Mouse (Mus musculus) midbrain, embryonic 12.5 days (tissue): ENCODE data around the gene Trim40. TPM values are rescaled to one million over a fixed set of nuclear protein-coding genes. Genes with fewer than 3 reads are reported as not detected.

ENCODE experiments used
- ATAC-seq: fragments of 200-750 bp; cut with Nextera tagmentation; 2 replicates; pipeline ENCODE4 v1.8.0; 2017; ENCODE audit warnings: low read depth, moderate TSS enrichment, moderate library complexity; ENCODE audit not compliant: low FRiP score
- H3K27ac ChIP-seq: fragments of 300-500 bp; sonication (generic); replicated peaks from 2 replicates; pipeline ENCODE4 v1.5.1; 2016; ENCODE audit warnings: mild to moderate bottlenecking
- H3K27me3 ChIP-seq: fragments of 300-500 bp; sonication (generic); 2 replicates; pipeline ENCODE4 v1.6.1; 2016; ENCODE audit warnings: mild to moderate bottlenecking
- H3K36me3 ChIP-seq: fragments of 300-500 bp; sonication (generic); 2 replicates; pipeline ENCODE4 v1.6.1; 2016
- H3K4me1 ChIP-seq: fragments of 300-500 bp; sonication (generic); 2 replicates; pipeline ENCODE4 v1.6.1; 2016
- H3K4me2 ChIP-seq: fragments of 300-500 bp; sonication (generic); replicated peaks from 2 replicates; pipeline ENCODE4 v1.6.1; 2016; ENCODE audit warnings: mild to moderate bottlenecking, moderate library complexity
- H3K4me3 ChIP-seq: fragments of 300-500 bp; sonication (generic); 2 replicates; pipeline ENCODE4 v1.5.1; 2016; ENCODE audit warnings: mild to moderate bottlenecking
- H3K9ac ChIP-seq: fragments of 300-500 bp; sonication (generic); replicated peaks from 2 replicates; pipeline ENCODE4 v1.6.1; 2016; ENCODE audit warnings: mild to moderate bottlenecking, moderate library complexity
- H3K9me3 ChIP-seq: fragments of 300-500 bp; sonication (generic); 2 replicates; pipeline ENCODE4 v1.6.1; 2016; ENCODE audit warnings: mild to moderate bottlenecking
- WGBS: fragments of 180-500 bp; shearing (Covaris S2); methylation state at CpG from one replicate; pipeline ENCODE4 v1.1.7; 2016; 5-methylcytosine and 5-hydroxymethylcytosine counted together
- polyA plus RNA-seq: library from polyadenylated mRNA; unstranded; fragments of >200 nt; fragmentation: Nextera tagmentation; extraction: Ambion mirVana; gene quantifications from 2 replicates; pipeline ENCODE4 v1.2.1, GENCODE M21; 2016

Gene Trim40
- polyA plus RNA-seq, 1 experiment from 2014 or later = not detected

DNA sequence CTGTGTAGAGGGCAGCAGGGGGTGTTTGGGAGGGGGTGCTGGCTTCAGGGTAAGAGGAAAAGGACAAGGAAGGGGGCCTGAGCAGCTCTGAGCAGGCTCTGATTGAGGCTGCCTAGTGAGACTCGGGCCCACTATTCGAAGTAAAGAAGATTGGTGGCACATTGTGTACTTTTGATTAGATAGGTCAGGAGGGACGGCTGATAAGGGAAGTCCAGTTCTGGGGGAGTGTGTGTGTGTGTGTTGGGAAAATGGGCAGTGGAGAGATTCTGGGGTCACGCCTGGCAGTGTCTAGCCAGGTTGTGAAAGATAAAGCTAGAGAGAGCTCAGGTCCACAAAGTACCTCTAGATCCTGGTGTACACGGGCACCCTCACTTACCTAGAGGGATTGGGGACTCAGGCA, 38.3 kb downstream of the Trim40 start:
- no peak for ATAC-seq
- WGBS = 96% methylated on average over 5 of the region's 5 CpGs
- H3K36me3 ChIP-seq = peaks cover 68% of the 10 kb centered on the region

DNA sequence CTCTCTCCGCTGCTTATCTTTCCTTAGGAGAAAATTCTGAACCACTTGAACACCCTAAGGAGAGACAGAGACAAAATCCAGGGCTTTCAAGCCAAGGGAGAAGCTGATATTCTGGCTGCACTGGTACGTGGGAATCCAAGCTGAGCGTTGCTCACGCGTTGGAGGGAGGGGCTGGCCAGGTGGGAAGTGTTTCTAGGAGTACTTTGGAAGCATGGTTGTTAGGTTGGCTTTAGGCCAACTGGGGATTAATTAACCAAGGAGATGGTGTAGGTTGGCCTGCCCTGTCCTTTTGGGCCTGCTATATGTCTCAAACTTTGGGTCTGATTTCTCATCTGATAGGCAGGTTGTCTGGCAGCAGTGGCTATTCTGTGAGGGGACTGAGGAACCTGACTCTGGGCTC, 38.7 kb downstream of the Trim40 start:
- Histone ChIP-seq H3K4me3 (no peak overlapping the region), H3K27me3 (no peaks in the 10 kb centered on the region), H3K4me1 (no peaks in the 10 kb centered on the region), H3K36me3 (peaks cover 66% of the 10 kb centered on the region), H3K9ac (no peak overlapping the region), H3K4me2 (no peak overlapping the region), H3K27ac (no peak overlapping the region), H3K9me3 (no peaks in the 10 kb centered on the region)
- 95% methylated on average over 5 of the region's 5 CpGs for WGBS
- no peak for ATAC-seq

More for the DNA sequence above, 38.3 kb downstream of the Trim40 start:
- H3K4me1 ChIP-seq = no peaks in the 10 kb centered on the region
- no peak overlapping the region for H3K4me3 ChIP-seq
- H3K27me3 ChIP-seq = no peaks in the 10 kb centered on the region
- H3K9me3 ChIP-seq = no peaks in the 10 kb centered on the region
- no peak overlapping the region for H3K4me2 ChIP-seq
- H3K9ac ChIP-seq = no peak overlapping the region
- no peak overlapping the region for H3K27ac ChIP-seq

DNA sequence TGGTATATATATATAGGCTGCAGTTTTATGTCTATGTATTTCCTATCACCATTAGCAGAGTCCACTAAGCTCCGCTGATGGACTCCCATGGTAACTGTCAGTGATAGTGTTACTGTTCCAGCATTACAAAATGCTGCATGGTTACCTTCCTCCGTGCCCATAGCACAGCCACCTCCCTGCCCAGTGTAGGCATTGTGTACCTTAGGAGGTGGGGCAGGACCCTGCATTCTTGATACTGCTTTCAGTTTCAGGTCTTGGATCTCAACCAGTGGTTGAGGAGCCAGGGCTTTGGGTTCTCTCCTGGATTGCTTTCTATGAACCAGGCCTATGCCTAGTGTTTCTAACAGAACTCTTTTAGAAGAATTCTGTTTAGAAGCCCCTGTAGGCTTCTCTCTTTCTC, 39.9 kb downstream of the Trim40 start:
- no peak overlapping the region for H3K4me2 ChIP-seq
- no peaks in the 10 kb centered on the region for H3K4me1 ChIP-seq
- no peak overlapping the region for H3K9ac ChIP-seq
- H3K4me3 ChIP-seq = no peak overlapping the region
- ATAC-seq = no peak
- H3K9me3 ChIP-seq = no peaks in the 10 kb centered on the region
- H3K27ac ChIP-seq = no peak overlapping the region
- no peaks in the 10 kb centered on the region for H3K27me3 ChIP-seq
- H3K36me3 ChIP-seq = peaks cover 54% of the 10 kb centered on the region
- WGBS = 97% methylated on average over 2 of the region's 2 CpGs

DNA sequence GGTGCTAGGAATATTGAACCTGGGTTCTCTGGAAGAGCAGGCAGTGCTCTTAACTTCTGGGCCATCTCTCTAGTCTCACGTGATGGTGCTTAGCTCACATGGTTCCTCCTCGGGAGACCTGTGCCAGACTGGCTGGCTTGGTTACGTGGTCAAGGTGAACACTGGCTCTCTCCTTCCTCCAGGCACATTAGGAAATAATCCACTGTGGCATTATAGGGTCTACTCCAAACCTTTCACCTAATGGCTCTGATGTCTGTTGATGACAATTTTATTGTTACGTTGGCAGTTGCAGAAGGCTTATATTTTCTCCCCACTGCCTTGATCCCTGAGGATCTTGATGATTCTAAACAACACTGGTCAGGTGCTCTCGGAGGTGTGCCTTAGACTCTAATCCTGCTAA, 41.0 kb downstream of the Trim40 start:
- H3K27ac ChIP-seq = no peak overlapping the region
- peaks cover 43% of the 10 kb centered on the region for H3K36me3 ChIP-seq
- H3K4me2 ChIP-seq = no peak overlapping the region
- H3K9ac ChIP-seq = no peak overlapping the region
- H3K4me1 ChIP-seq = no peaks in the 10 kb centered on the region
- H3K9me3 ChIP-seq = no peaks in the 10 kb centered on the region
- 86% methylated on average over 5 of the region's 5 CpGs for WGBS
- no peak overlapping the region for H3K4me3 ChIP-seq
- H3K27me3 ChIP-seq = no peaks in the 10 kb centered on the region
- ATAC-seq = no peak

DNA sequence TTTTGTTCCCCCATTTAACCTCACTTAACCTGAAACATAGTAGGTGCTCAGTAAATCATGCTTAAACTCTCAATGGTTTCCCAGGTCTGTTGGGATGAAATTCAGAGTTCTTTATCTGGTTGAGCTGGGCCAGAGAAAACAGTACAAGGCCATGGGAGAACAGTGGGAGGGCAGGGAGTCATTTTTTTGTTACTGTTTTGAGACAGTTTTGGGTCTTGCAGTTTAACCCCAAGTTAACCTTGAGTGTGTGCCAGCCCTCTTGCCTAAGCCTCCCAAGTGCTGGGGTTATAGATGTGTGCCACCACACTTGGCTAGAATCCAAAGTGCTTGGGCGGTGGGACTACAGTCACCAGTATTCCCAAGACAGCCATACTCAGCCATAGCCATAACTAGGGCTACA, 45.2 kb downstream of the Trim40 start:
- H3K27me3 ChIP-seq = no peaks in the 10 kb centered on the region
- no peak overlapping the region for H3K9ac ChIP-seq
- no peak for ATAC-seq
- WGBS = 100% methylated on average over 1 of the region's 1 CpGs
- H3K4me1 ChIP-seq = no peaks in the 10 kb centered on the region
- no peak overlapping the region for H3K4me3 ChIP-seq
- H3K4me2 ChIP-seq = no peak overlapping the region
- no peak overlapping the region for H3K27ac ChIP-seq
- H3K9me3 ChIP-seq = no peaks in the 10 kb centered on the region
- H3K36me3 ChIP-seq = 0 out of 2 replicates have a peak, but pooled peaks cover 7% of the 10 kb centered on the region

DNA sequence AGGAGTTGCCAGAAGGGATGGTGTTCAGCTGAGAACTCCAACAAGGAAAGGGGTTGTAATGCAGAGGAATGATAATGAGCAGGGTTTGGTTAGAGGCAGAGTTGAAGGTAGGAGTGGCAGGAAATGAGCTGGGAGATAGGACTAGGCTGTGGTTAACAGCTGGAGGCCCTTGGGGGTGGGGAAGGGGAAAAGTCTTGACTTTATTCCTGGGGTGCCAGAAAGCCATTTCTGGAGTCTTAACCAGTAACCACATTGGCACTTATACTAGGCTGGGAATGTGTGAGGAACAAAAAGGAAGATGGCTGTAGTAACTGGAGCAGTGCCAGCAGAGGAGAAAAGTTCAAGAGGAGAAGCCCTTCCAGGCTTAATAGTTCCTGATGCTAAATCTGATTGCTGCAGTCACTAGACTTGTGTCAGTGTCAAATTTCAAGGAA, 45.6 kb downstream of the Trim40 start:
- Histone ChIP-seq H3K4me1 (0 out of 2 replicates have a peak, but pooled peaks cover under 1% of the 10 kb centered on the region), H3K36me3 (0 out of 2 replicates have a peak, but pooled peaks cover 7% of the 10 kb centered on the region)
- ATAC-seq = no peak

DNA sequence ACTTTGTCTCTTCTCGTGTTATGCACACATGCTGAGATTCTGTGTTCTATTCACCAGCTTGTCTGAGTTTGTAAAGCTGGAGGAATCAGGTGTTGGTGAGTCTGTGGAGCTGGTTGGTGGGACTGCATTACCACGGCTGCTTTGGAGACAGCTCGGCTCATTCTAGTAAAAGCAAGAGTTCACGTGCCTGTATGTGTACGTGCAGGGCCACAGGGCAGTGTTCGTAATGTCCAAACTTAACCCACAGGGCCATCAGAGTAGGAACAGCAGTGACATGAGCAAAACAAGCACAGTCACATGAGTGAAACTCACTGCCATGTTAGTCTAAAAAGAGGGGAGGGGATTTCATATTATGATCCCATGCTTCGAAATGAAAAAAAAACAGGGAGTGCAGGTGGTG, 46.2 kb downstream of the Trim40 start:
- Histone ChIP-seq H3K4me3 (no peak overlapping the region), H3K4me2 (no peak overlapping the region), H3K4me1 (0 out of 2 replicates have a peak, but pooled peaks cover 4% of the 10 kb centered on the region), H3K9me3 (no peaks in the 10 kb centered on the region), H3K9ac (no peak overlapping the region; the same call in 1 of the 2 replicates), H3K27ac (no peak overlapping the region), H3K36me3 (0 out of 2 replicates have a peak, but pooled peaks cover 7% of the 10 kb centered on the region), H3K27me3 (no peaks in the 10 kb centered on the region)
- WGBS = 77% methylated on average over 7 of the region's 7 CpGs
- no peak for ATAC-seq

More for the DNA sequence above, 45.6 kb downstream of the Trim40 start:
- Histone ChIP-seq H3K27ac (no peak overlapping the region), H3K9me3 (no peaks in the 10 kb centered on the region), H3K4me3 (no peak overlapping the region), H3K27me3 (no peaks in the 10 kb centered on the region), H3K9ac (no peak overlapping the region), H3K4me2 (no peak overlapping the region)

DNA sequence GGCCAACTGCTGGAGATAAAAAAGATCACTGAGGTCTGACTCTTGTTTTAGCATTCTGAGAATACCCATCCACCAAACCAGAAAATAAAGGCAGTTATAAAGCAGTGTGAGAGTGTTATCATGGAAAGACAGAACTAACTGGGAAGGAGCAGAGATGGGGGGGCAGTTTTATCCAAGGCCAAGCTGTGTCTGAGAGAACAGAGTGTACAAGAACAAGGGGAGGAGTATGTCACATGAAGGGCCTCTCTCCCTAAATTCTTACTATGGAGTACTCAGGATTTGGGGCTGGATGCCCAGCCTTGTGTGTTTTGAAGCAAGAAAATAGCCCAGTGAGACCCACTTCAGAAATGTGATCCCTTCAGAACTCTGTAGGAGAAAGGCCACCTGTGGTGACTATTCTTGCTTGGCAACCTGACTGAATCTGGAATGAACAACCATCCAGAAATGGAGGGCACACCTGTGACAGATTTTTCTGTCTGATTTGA, 48.9 kb downstream of the Trim40 start:
- Histone ChIP-seq H3K27ac (no peak overlapping the region), H3K4me3 (no peak overlapping the region), H3K9ac (no peak overlapping the region), H3K9me3 (no peaks in the 10 kb centered on the region), H3K4me1 (peaks cover 18% of the 10 kb centered on the region), H3K4me2 (no peak overlapping the region), H3K36me3 (no peaks in the 10 kb centered on the region), H3K27me3 (no peaks in the 10 kb centered on the region)
- ATAC-seq = no peak

DNA sequence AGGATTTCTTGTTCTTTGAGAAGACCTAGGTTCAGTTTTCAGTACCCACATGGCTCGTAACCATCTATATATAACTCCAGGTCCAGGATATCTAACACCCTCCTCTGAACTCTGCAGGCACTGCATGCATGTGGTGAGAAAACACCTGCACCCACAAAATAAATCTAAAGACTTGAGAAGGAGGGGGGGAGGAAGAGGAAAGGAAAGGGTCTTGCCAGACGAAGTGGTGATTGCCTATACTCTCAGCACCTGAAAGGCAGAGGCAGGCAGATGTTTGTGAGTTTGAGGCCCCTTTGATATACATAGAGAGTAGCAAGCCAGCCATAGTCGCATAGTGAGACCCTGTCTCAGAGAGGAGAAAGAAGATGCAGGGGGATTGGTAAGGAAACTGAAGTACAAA, 50.0 kb downstream of the Trim40 start:
- Histone ChIP-seq H3K4me2 (no peak overlapping the region), H3K4me1 (peaks cover 21% of the 10 kb centered on the region), H3K4me3 (no peak overlapping the region), H3K27ac (no peak overlapping the region), H3K36me3 (no peaks in the 10 kb centered on the region), H3K9me3 (no peaks in the 10 kb centered on the region), H3K9ac (no peak overlapping the region), H3K27me3 (no peaks in the 10 kb centered on the region)
- WGBS = 84% methylated on average over 3 of the region's 3 CpGs
- ATAC-seq = no peak

DNA sequence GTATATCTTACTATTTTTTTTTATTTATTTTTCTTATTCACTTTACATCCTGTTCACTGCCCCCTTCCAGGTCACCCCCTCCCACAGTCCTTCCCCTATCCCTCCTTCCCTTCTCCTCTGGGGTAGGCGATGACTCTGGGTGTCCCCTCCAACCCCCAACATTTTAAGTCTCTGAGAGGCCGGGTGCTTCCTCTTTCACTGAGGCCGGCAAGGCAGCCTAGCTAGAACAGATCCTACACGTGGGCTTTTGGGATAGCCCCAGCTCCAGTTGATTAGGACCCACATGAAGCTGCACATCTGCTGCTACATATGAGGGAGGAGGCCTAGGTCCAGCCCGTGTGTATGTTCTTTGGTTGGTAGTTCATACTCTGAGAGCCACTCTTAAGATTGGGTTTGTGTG, 50.9 kb downstream of the Trim40 start:
- H3K9ac ChIP-seq = no peak overlapping the region
- ATAC-seq = no peak
- H3K36me3 ChIP-seq = no peaks in the 10 kb centered on the region
- H3K9me3 ChIP-seq = no peaks in the 10 kb centered on the region
- no peak overlapping the region for H3K4me2 ChIP-seq
- no peaks in the 10 kb centered on the region for H3K27me3 ChIP-seq
- no peak overlapping the region for H3K4me3 ChIP-seq
- H3K27ac ChIP-seq = no peak overlapping the region
- 86% methylated on average over 5 of the region's 5 CpGs for WGBS
- peaks cover 21% of the 10 kb centered on the region for H3K4me1 ChIP-seq

DNA sequence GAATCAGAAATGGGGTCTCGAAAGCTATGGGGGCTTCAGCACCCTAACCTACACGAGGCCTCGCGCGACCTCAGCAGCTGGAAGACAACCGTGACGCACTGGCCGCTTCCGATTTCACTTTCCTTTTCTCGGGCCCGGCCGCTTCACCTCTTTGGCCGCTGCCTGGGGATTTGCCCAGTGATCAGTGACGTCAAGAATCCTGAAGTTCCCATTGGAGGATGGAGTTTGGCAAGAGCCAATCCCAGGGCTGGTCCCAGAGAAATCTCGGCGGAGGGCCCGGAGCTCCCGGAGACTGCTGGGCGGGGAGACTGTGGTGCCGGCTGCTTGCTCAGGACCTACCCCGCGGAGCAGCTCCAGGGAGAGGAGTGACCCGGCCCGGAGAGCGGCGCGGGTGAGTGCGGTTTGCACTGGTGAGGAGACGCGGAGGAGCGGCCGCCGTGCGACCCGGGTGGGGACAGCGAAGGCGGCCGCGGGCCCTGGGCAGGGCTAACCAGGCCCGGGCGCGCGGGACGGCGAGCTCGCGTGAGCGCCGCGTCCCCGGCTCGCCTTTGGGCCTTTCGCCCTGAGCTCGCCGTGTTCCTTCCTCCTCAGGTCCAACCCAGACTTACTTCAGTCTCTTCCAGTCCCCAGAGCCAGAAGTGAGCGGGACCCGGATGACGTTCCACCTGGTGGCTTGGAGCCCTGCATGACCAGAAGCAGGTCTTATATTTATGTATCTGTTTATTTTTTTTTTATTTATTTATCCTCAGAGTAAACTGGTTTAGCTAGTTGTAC, 52.9 kb downstream of the Trim40 start, which contains the start of gene Trim26:
Gene Trim26, plus strand, starts transcription at position 261 of the 774 bp plus-strand sequence.
- peaks cover 21% of the 10 kb centered on the region for H3K4me1 ChIP-seq
- under 1% methylated on average over 44 of the region's 58 CpGs for WGBS
- no peaks in the 10 kb centered on the region for H3K36me3 ChIP-seq
- peak within 1 kb of the TSS; percentile 82 for H3K9ac ChIP-seq
- peak; percentile 99 for ATAC-seq
- H3K4me3 ChIP-seq = peak within 1 kb of the TSS; percentile 78
- peak within 1 kb of the TSS; percentile 68 for H3K4me2 ChIP-seq
- H3K27ac ChIP-seq = peak within 1 kb of the TSS; percentile 91
- H3K27me3 ChIP-seq = no peaks in the 10 kb centered on the region
- no peaks in the 10 kb centered on the region for H3K9me3 ChIP-seq

DNA sequence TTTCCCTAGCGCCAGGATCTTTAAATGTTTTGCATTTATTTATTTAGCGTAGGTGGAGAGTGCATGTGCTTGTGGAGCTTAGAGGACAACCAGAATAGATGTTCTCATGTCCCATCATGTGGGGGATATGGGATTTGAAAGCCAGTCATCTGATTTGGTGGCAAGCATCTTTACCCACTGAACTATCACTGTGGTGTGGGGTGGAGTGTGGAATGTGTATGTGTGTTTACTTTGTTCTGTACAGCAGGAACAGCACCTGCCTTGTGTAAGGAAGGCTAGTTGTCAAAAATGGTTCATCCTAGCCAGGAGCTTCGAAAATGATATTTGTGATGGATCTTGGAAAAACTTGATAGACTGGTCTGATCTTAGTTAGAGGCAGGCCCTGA, 53.5 kb downstream of the Trim40 start:
- Histone ChIP-seq H3K4me2 (peak overlapping the region; percentile 68), H3K27ac (peak overlapping the region; percentile 91), H3K27me3 (no peaks in the 10 kb centered on the region), H3K9me3 (no peaks in the 10 kb centered on the region), H3K4me1 (peaks cover 21% of the 10 kb centered on the region), H3K4me3 (peak overlapping the region; percentile 78), H3K36me3 (no peaks in the 10 kb centered on the region), H3K9ac (no peak overlapping the region)
- peak; percentile 27 for ATAC-seq
- 14% methylated on average over 3 of the region's 3 CpGs for WGBS
